Mouse (Mus musculus) thymus, postnatal 0 days (tissue): ENCODE results near the gene Olfr509. TPM values are rescaled to one million over a fixed set of nuclear protein-coding genes. Genes with fewer than 3 reads are reported as not detected.
"Not testable (repeated sequence)": the region's sequence is repeated elsewhere in the genome, so short reads cannot be mapped to it uniquely, and the experiment has no call there.

Experiments used
- DNase-seq: peaks from one replicate; pipeline ENCODE4 v3.0.0-alpha.2; 2015; ENCODE audit warnings: low spot score
- polyA plus RNA-seq: library from polyadenylated mRNA; unstranded; fragments of >200 nt; fragmentation: Nextera tagmentation; extraction: Ambion mirVana; gene quantifications from 2 replicates; pipeline ENCODE4 v1.2.1, GENCODE M21; 2015

The Olfr509 gene
- polyA plus RNA-seq, result not detected in 2 replicates

- no peak for DNase-seq
These were observed at the start of gene Olfr509 for GRCm38 (mm10) chr7:108651806-108652205. Gene Olfr509, minus strand, starts transcription at chr7:108651906.

GRCm38 (mm10) chr7:108678886-108679285 is 27.2 kb upstream of the Olfr509 start:
- DNase-seq, result no peak

DNA sequence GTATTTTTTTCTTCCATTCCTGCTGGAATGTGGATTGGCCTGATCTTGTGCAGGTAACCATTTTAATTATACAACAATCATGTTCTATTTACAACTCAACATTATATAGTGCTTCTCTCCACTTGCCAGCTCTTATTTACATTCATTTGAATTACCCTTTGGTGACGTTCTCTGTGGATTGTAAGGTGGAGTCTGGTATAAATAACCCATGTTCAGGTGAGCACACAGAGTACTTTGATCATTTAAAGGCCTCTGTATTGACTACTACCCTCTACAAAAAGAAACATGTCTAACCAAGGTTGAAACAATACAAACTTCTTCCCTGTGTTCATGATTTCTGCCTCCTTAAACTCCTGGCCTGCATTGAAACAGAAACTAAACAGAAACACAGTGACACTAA is 19.4 kb upstream of the Olfr509 start:
- DNase-seq, result no peak

- no peak for DNase-seq
These were observed 14.4 kb upstream of the Olfr509 start, which contains the start of gene Olfr510 for GRCm38 (mm10) chr7:108666118-108666517. Gene Olfr510, plus strand, starts transcription at chr7:108666418.

DNA sequence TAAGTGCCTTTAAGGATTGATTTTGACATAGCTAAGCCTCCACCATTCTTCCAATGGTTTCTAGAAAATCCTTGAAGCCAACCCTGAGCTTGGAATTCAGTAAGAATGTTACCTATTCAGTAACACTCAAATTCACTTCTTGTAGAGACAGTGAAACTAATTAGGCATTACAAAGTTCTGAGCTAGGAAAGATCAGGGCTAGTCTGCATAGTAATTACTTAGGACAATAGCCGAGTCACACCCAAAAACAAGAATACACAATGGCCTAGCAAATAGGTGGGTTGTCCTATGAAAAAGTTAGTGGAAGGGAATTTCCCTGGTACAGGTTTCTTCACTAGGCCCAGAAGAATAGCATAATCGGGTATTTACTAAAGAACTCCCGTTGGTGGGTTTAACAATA is 10.7 kb upstream of the Olfr509 start:
- DNase-seq, result no peak

DNA sequence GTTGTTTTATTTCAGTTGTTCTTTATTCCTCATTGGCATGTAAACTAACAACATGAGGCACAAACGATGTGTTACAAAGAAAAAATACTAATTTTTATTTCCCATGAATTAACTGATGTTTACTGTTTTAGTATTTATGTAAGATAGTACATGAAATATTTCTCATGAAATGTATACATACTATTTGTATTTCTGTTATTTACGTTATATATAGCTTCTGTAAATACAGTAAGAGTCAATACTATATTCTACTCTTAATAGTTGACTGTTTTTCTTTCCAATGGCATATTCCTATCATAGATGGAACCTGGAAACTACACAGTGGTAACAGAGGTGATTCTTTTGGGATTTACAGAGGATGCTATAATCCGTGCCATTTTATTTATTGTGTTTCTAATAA is 22.0 kb downstream of the Olfr509 start, which contains the start of gene Olfr508:
Gene Olfr508, plus strand, starts transcription at position 301 of the 400 bp plus-strand sequence.
- no peak for DNase-seq

- no peak for DNase-seq
These were observed 30.2 kb downstream of the Olfr509 start, which contains the start of gene Olfr507 for GRCm38 (mm10) chr7:108621514-108621913. Gene Olfr507, plus strand, starts transcription at chr7:108621814.

DNA sequence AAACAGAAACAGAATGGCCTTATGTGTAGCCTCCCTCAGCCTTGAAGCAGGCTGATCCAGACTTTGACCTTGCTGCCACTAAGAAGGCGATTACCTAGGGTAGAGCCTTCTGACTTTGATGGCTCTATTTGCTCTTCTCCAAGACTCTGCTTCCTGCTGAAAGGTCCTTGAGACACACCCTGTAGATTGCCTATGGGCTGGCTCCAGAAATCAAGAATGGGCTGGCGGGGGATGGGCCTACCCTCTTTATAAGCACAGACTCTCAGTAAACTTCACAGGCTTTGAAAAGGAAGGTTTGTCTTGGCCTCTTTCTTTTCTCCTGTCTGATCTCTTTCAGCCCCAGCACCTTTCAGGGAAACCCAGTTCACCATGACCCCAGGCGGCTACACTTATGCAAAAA is 34.9 kb downstream of the Olfr509 start:
- not testable (repeated sequence) for DNase-seq

GRCm38 (mm10) chr7:108614110-108614509 is 37.6 kb downstream of the Olfr509 start:
- no peak for DNase-seq

- DNase-seq, result no peak
These were observed 41.2 kb downstream of the Olfr509 start, which contains the start of gene Olfr506 for GRCm38 (mm10) chr7:108610487-108610886. Gene Olfr506, plus strand, starts transcription at chr7:108610787.

GRCm38 (mm10) chr7:108601916-108602315 is 49.8 kb downstream of the Olfr509 start:
- DNase-seq, result not testable (repeated sequence)

Other genes with a start within 250 kb of the Olfr509 start
- not detected in 2 replicates for gene Olfr497, start 231.5 kb downstream of the Olfr509 start, polyA plus RNA-seq
- gene Olfr498, start 186.6 kb downstream of the Olfr509 start, polyA plus RNA-seq, result not detected in 2 replicates
- gene Olfr502, start 126.8 kb downstream of the Olfr509 start, polyA plus RNA-seq, result not detected in 2 replicates
- not detected in 2 replicates for gene Olfr503, start 107.4 kb downstream of the Olfr509 start, polyA plus RNA-seq
- not detected in 2 replicates for gene Olfr504, start 86.1 kb downstream of the Olfr509 start, polyA plus RNA-seq
- not detected in 2 replicates for gene Olfr506, start 41.1 kb downstream of the Olfr509 start, polyA plus RNA-seq
- not detected in 2 replicates for gene Olfr507, start 30.1 kb downstream of the Olfr509 start, polyA plus RNA-seq
- gene Olfr508, start 21.9 kb downstream of the Olfr509 start, polyA plus RNA-seq, result not detected in 2 replicates
- not detected in 2 replicates for gene Olfr510, start 14.5 kb upstream of the Olfr509 start, polyA plus RNA-seq
- not detected in 2 replicates for gene Olfr512, start 61.4 kb upstream of the Olfr509 start, polyA plus RNA-seq
- not detected in 2 replicates for gene Olfr513, start 99.1 kb upstream of the Olfr509 start, polyA plus RNA-seq
- not detected in 2 replicates for gene Olfr514, start 174.1 kb upstream of the Olfr509 start, polyA plus RNA-seq
- not detected in 2 replicates for gene Olfr516, start 198.6 kb upstream of the Olfr509 start, polyA plus RNA-seq
- not detected in 2 replicates for gene Olfr517, start 220.5 kb upstream of the Olfr509 start, polyA plus RNA-seq
- not detected in 2 replicates for gene Olfr518, start 233.1 kb upstream of the Olfr509 start, polyA plus RNA-seq
- not detected in 2 replicates for gene Olfr519, start 242.5 kb upstream of the Olfr509 start, polyA plus RNA-seq